Mouse (Mus musculus) urinary bladder, postnatal 25 days (tissue): ENCODE results near the gene Nat8f2.
"Not testable (repeated sequence)": the region's sequence is repeated elsewhere in the genome, so short reads cannot be mapped to it uniquely, and the experiment has no call there.

Source experiments
- DNase-seq: peaks from one replicate; pipeline ENCODE4 v3.0.0; 2022; ENCODE audit warnings: low spot score

The Nat8f2 gene

GRCm38 (mm10) chr6:85869006-85869405 is at the start of gene Nat8f2:
Gene Nat8f2, minus strand, starts transcription at chr6:85869158.
- not testable (repeated sequence) for DNase-seq

- DNase-seq: not testable (repeated sequence)
Measured at GRCm38 (mm10) chr6:85918341-85918740, 49.4 kb upstream of the Nat8f2 start.

- no peak for DNase-seq
Measured at GRCm38 (mm10) chr6:85916596-85916995, 47.6 kb upstream of the Nat8f2 start.

GRCm38 (mm10) chr6:85915539-85916513 is 46.9 kb upstream of the Nat8f2 start, which contains the start of gene Nat8f1:
Gene Nat8f1, minus strand, starts transcription at chr6:85915687.
- peak; percentile 72 for DNase-seq

- no peak for DNase-seq
Measured at GRCm38 (mm10) chr6:85915141-85915538, 46.2 kb upstream of the Nat8f2 start.

GRCm38 (mm10) chr6:85911587-85911986 is 42.6 kb upstream of the Nat8f2 start, which contains the start of gene Tprkb:
Gene Tprkb, plus strand, starts transcription at chr6:85911865.
- no peak for DNase-seq

- no peak for DNase-seq
Measured at GRCm38 (mm10) chr6:85909704-85910103, 40.7 kb upstream of the Nat8f2 start.

GRCm38 (mm10) chr6:85908341-85908740 is 39.4 kb upstream of the Nat8f2 start:
- DNase-seq: no peak

GRCm38 (mm10) chr6:85906911-85907351 is 38.0 kb upstream of the Nat8f2 start:
- not testable (repeated sequence) for DNase-seq

GRCm38 (mm10) chr6:85904642-85905061 is 35.7 kb upstream of the Nat8f2 start, which contains the start of gene Nat8f4:
Gene Nat8f4, minus strand, starts transcription at chr6:85904884.
- DNase-seq: peak; percentile 72

GRCm38 (mm10) chr6:85902303-85902702 is 33.3 kb upstream of the Nat8f2 start:
- DNase-seq: no peak

GRCm38 (mm10) chr6:85898596-85899475 is 29.9 kb upstream of the Nat8f2 start:
- DNase-seq: not testable (repeated sequence)

GRCm38 (mm10) chr6:85895061-85895648 is 26.2 kb upstream of the Nat8f2 start:
- DNase-seq: not testable (repeated sequence)

GRCm38 (mm10) chr6:85888961-85889360 is 20.0 kb upstream of the Nat8f2 start:
- no peak for DNase-seq

GRCm38 (mm10) chr6:85884311-85884710 is 15.4 kb upstream of the Nat8f2 start:
- no peak for DNase-seq

- DNase-seq: not testable (repeated sequence)
Measured at GRCm38 (mm10) chr6:85883246-85883645, 14.3 kb upstream of the Nat8f2 start.

GRCm38 (mm10) chr6:85867726-85868690 is 950 bp downstream of the Nat8f2 start:
- DNase-seq: no peak

GRCm38 (mm10) chr6:85866995-85867394 is 2.0 kb downstream of the Nat8f2 start:
- DNase-seq: not testable (repeated sequence)

GRCm38 (mm10) chr6:85866166-85866565 is 2.8 kb downstream of the Nat8f2 start:
- DNase-seq: not testable (repeated sequence)

GRCm38 (mm10) chr6:85864900-85865639 is 3.9 kb downstream of the Nat8f2 start:
- not testable (repeated sequence) for DNase-seq
